Mouse (Mus musculus): Measurements from ENCODE around the gene Zar1l. TPM values are rescaled to one million over a fixed set of nuclear protein-coding genes. Genes with fewer than 3 reads are reported as not detected.
"Not testable (repeated sequence)": the region's sequence is repeated elsewhere in the genome, so short reads cannot be mapped to it uniquely, and the experiment has no call there.

The Zar1l gene
- total and polyA plus RNA-seq, 2 experiments, result not detected

- Histone ChIP-seq H3K4me1 (ENCODE audit: control insufficient read depth, insufficient read depth, low read length) (no peaks in the 10 kb centered on the region), H3K36me3 (ENCODE audit: control insufficient read depth, insufficient read depth, low read length) (no peaks in the 10 kb centered on the region), H3K4me3 (ENCODE audit: insufficient read depth, low read depth, low read length) (no peak overlapping the region), H3K9ac (ENCODE audit: low read depth, low read length) (no peak overlapping the region), H3K27ac (replicated peaks; ENCODE audit: insufficient read depth, low read depth, low read length) (no peak overlapping the region), H3K79me2 (ENCODE audit: control insufficient read depth, insufficient read depth, low read length) (no peaks in the 10 kb centered on the region), H3K27me3 (ENCODE audit: control insufficient read depth, insufficient read depth, low read length) (no peaks in the 10 kb centered on the region)
- WGBS, result 82% methylated on average over 6 of the region's 6 CpGs
- DNase-seq (ENCODE audit: extremely low read depth, low read depth, low spot score), result no peak
- no peak for TF ChIP-seq POLR2A (IDR thresholded peaks at IDR 0.05; ENCODE audit: extremely low read depth, insufficient read depth, low read length)
Observed at GRCm38 (mm10) chr5:150510451-150511225, 7.3 kb downstream of the Zar1l start.

- peak; percentile 10 for DNase-seq (ENCODE audit: extremely low read depth, low read depth, low spot score)
- H3K36me3 ChIP-seq (ENCODE audit: control insufficient read depth, insufficient read depth, low read length), result no peaks in the 10 kb centered on the region
- no peak overlapping the region for H3K4me3 ChIP-seq (ENCODE audit: insufficient read depth, low read depth, low read length)
- H3K27me3 ChIP-seq (ENCODE audit: control insufficient read depth, insufficient read depth, low read length), result no peaks in the 10 kb centered on the region
- no peaks in the 10 kb centered on the region for H3K79me2 ChIP-seq (ENCODE audit: control insufficient read depth, insufficient read depth, low read length)
- no peaks in the 10 kb centered on the region for H3K4me1 ChIP-seq (ENCODE audit: control insufficient read depth, insufficient read depth, low read length)
- WGBS, result 65% methylated on average over 6 of the region's 6 CpGs
- no peak overlapping the region for H3K27ac ChIP-seq (replicated peaks; ENCODE audit: insufficient read depth, low read depth, low read length)
- H3K9ac ChIP-seq (ENCODE audit: low read depth, low read length), result no peak overlapping the region
- peak; percentile 78 for TF ChIP-seq CTCF (IDR thresholded peaks at IDR 0.05; ENCODE audit: low read depth, low read length)
- TF ChIP-seq POLR2A (IDR thresholded peaks at IDR 0.05; ENCODE audit: extremely low read depth, insufficient read depth, low read length), result no peak
Observed at GRCm38 (mm10) chr5:150495792-150496191, 22.2 kb downstream of the Zar1l start.

GRCm38 (mm10) chr5:150491573-150492173 lies 26.3 kb downstream of the Zar1l start:
- not testable (repeated sequence) for H3K79me2 ChIP-seq (ENCODE audit: control insufficient read depth, insufficient read depth, low read length); H3K36me3 ChIP-seq (ENCODE audit: control insufficient read depth, insufficient read depth, low read length); H3K9ac ChIP-seq (ENCODE audit: low read depth, low read length); H3K27ac ChIP-seq (replicated peaks; ENCODE audit: insufficient read depth, low read depth, low read length); H3K27me3 ChIP-seq (ENCODE audit: control insufficient read depth, insufficient read depth, low read length); DNase-seq (ENCODE audit: extremely low read depth, low read depth, low spot score); H3K4me1 ChIP-seq (ENCODE audit: control insufficient read depth, insufficient read depth, low read length); H3K4me3 ChIP-seq (ENCODE audit: insufficient read depth, low read depth, low read length)
- WGBS, result 97% methylated on average over 4 of the region's 4 CpGs

GRCm38 (mm10) chr5:150490821-150491220 lies 27.1 kb downstream of the Zar1l start:
- Histone ChIP-seq H3K4me1 (ENCODE audit: control insufficient read depth, insufficient read depth, low read length) (no peaks in the 10 kb centered on the region), H3K4me3 (ENCODE audit: insufficient read depth, low read depth, low read length) (no peak overlapping the region), H3K9ac (ENCODE audit: low read depth, low read length) (no peak overlapping the region), H3K36me3 (ENCODE audit: control insufficient read depth, insufficient read depth, low read length) (no peaks in the 10 kb centered on the region), H3K27me3 (ENCODE audit: control insufficient read depth, insufficient read depth, low read length) (no peaks in the 10 kb centered on the region), H3K79me2 (ENCODE audit: control insufficient read depth, insufficient read depth, low read length) (no peaks in the 10 kb centered on the region), H3K27ac (replicated peaks; ENCODE audit: insufficient read depth, low read depth, low read length) (no peak overlapping the region)
- WGBS, result 80% methylated on average over 8 of the region's 8 CpGs
- no peak for DNase-seq (ENCODE audit: extremely low read depth, low read depth, low spot score)
- TF ChIP-seq POLR2A (IDR thresholded peaks at IDR 0.05; ENCODE audit: extremely low read depth, insufficient read depth, low read length), result no peak
- TF ChIP-seq CTCF (IDR thresholded peaks at IDR 0.05; ENCODE audit: low read depth, low read length), result no peak

- H3K27me3 ChIP-seq (ENCODE audit: control insufficient read depth, insufficient read depth, low read length), result no peaks in the 10 kb centered on the region
- no peak for TF ChIP-seq CTCF (IDR thresholded peaks at IDR 0.05; ENCODE audit: low read depth, low read length)
- no peak for TF ChIP-seq POLR2A (IDR thresholded peaks at IDR 0.05; ENCODE audit: extremely low read depth, insufficient read depth, low read length)
- H3K79me2 ChIP-seq (ENCODE audit: control insufficient read depth, insufficient read depth, low read length), result no peaks in the 10 kb centered on the region
- no peak overlapping the region for H3K9ac ChIP-seq (ENCODE audit: low read depth, low read length)
- H3K27ac ChIP-seq (replicated peaks; ENCODE audit: insufficient read depth, low read depth, low read length), result no peak overlapping the region
- no peaks in the 10 kb centered on the region for H3K4me1 ChIP-seq (ENCODE audit: control insufficient read depth, insufficient read depth, low read length)
- H3K36me3 ChIP-seq (ENCODE audit: control insufficient read depth, insufficient read depth, low read length), result no peaks in the 10 kb centered on the region
- DNase-seq (ENCODE audit: extremely low read depth, low read depth, low spot score), result no peak
- H3K4me3 ChIP-seq (ENCODE audit: insufficient read depth, low read depth, low read length), result no peak overlapping the region
- WGBS, result 91% methylated on average over 3 of the region's 3 CpGs
Observed at GRCm38 (mm10) chr5:150490285-150490684, 27.7 kb downstream of the Zar1l start.

GRCm38 (mm10) chr5:150485198-150485597 lies 32.8 kb downstream of the Zar1l start:
- WGBS, result 58% methylated on average over 3 of the region's 3 CpGs
- Histone ChIP-seq H3K27me3 (ENCODE audit: control insufficient read depth, insufficient read depth, low read length) (no peaks in the 10 kb centered on the region), H3K36me3 (ENCODE audit: control insufficient read depth, insufficient read depth, low read length) (no peaks in the 10 kb centered on the region), H3K4me3 (ENCODE audit: insufficient read depth, low read depth, low read length) (no peak overlapping the region), H3K9ac (ENCODE audit: low read depth, low read length) (no peak overlapping the region), H3K4me1 (ENCODE audit: control insufficient read depth, insufficient read depth, low read length) (no peaks in the 10 kb centered on the region), H3K27ac (replicated peaks; ENCODE audit: insufficient read depth, low read depth, low read length) (no peak overlapping the region), H3K79me2 (ENCODE audit: control insufficient read depth, insufficient read depth, low read length) (no peaks in the 10 kb centered on the region)
- DNase-seq (ENCODE audit: extremely low read depth, low read depth, low spot score), result peak; percentile 20
- 0 out of 2 replicates have a peak, but pooled peaks have one; percentile 21 for TF ChIP-seq CTCF (IDR thresholded peaks at IDR 0.05; ENCODE audit: low read depth, low read length)
- TF ChIP-seq POLR2A (IDR thresholded peaks at IDR 0.05; ENCODE audit: extremely low read depth, insufficient read depth, low read length), result no peak

Measured in liver, adult 2 months (tissue).